Mouse (Mus musculus): ENCODE data around the gene Zfp324.

DNA sequence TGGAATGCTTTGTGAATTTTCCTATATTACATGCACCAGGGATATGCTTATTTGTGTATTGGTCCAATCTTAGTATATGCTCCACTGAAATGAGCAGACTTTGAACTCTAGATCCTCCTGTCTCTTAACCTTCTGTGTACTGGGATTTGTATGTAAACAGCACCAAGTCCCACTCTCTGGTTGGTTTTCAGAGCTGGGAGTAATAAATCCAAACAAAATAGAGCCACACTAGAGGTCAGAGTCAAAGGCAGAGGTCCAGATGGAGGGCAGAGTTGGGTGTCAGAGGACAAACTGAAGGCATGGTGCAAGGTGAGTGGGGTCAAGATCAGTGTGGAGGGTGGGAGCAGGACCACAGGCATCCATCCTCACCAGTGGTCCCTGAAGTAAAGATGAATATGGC, 30.2 kb downstream of the Zfp324 start:
- TF ChIP-seq POLR2A (IDR thresholded peaks at IDR 0.05; ENCODE audit: borderline replicate concordance, control insufficient read depth, low read depth, low read length): no peak
- no peak for TF ChIP-seq CTCF (IDR thresholded peaks at IDR 0.05; ENCODE audit: control insufficient read depth, insufficient read depth, low read length)
